Mouse (Mus musculus) intestine, embryonic 16.5 days (tissue): ENCODE results near the gene Atl3. TPM values are rescaled to one million over a fixed set of nuclear protein-coding genes. Genes with fewer than 3 reads are reported as not detected.

ENCODE experiments used
- ATAC-seq: fragments of 200-750 bp; cut with Nextera tagmentation; 2 replicates; pipeline ENCODE4 v1.8.0; 2017; ENCODE audit warnings: moderate TSS enrichment, moderate library complexity
- H3K27ac ChIP-seq: fragments of 300-500 bp; sonication (generic); 2 replicates; pipeline ENCODE4 v1.5.1; 2014; ENCODE audit warnings: mild to moderate bottlenecking, low read length
- H3K27me3 ChIP-seq: fragments of 300-500 bp; sonication (generic); replicated peaks from 2 replicates; pipeline ENCODE4 v1.6.1; 2014; ENCODE audit warnings: low read length, control low read depth, mixed read lengths; ENCODE audit not compliant: control insufficient read depth, insufficient read depth
- H3K36me3 ChIP-seq: fragments of 300-500 bp; sonication (generic); 2 replicates; pipeline ENCODE4 v1.6.1; 2014; ENCODE audit warnings: low read length, control low read depth; ENCODE audit not compliant: control insufficient read depth, insufficient read depth
- H3K4me1 ChIP-seq: fragments of 300-500 bp; sonication (generic); 2 replicates; pipeline ENCODE4 v1.6.1; 2014; ENCODE audit warnings: low read length, control low read depth, mixed read lengths; ENCODE audit not compliant: control insufficient read depth, insufficient read depth
- H3K4me2 ChIP-seq: fragments of 300-500 bp; sonication (generic); 2 replicates; pipeline ENCODE4 v1.6.1; 2014; ENCODE audit warnings: low read depth, low read length, control low read depth
- H3K4me3 ChIP-seq: fragments of 300-500 bp; sonication (generic); 2 replicates; pipeline ENCODE4 v1.5.1; 2014; ENCODE audit warnings: mild to moderate bottlenecking, low read length
- H3K9ac ChIP-seq: fragments of 300-500 bp; sonication (generic); 2 replicates; pipeline ENCODE4 v1.6.1; 2014; ENCODE audit warnings: low read depth, low read length
- H3K9me3 ChIP-seq: fragments of 300-500 bp; sonication (generic); 2 replicates; pipeline ENCODE4 v1.6.1; 2016; ENCODE audit warnings: low read length, control low read depth; ENCODE audit not compliant: control insufficient read depth
- WGBS: fragments of 180-500 bp; shearing (Covaris S2); extraction: QIAGEN DNeasy Blood & Tissue Kit; methylation state at CpG from one replicate; pipeline ENCODE4 v1.1.7; 2014; 5-methylcytosine and 5-hydroxymethylcytosine counted together
- polyA plus RNA-seq: library from polyadenylated mRNA; unstranded; fragments of >200 nt; fragmentation: Nextera tagmentation; extraction: Ambion mirVana; gene quantifications from 2 replicates; pipeline ENCODE4 v1.2.1, GENCODE M21; 2015

The Atl3 gene
- polyA plus RNA-seq, 1 experiment from 2014 or later: 7.7 TPM

DNA sequence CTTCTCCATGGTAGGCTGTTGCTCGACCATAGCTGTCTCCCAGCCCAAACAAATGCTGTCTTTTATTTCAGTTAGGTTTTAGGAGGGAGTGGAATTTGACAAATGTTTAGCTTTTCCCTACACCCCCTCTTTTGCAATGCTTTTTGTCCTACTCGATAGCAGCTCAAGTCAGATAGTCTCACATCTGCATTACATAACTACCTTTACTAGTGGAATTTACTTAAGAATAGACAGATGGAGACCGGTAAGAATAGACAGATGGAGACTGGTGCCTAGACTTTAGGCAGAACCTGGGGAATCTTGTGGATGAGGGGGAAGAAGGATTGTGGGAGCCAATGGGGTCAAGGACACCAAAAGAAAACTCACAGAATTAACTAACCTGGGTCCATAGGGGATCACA is 89.8 kb downstream of the Atl3 start:
- no peaks in the 10 kb centered on the region for H3K4me1 ChIP-seq
- H3K36me3 ChIP-seq: no peaks in the 10 kb centered on the region; the same call in 1 of the 2 replicates
- no peak overlapping the region for H3K4me3 ChIP-seq
- H3K4me2 ChIP-seq: no peak overlapping the region
- no peaks in the 10 kb centered on the region for H3K27me3 ChIP-seq
- peaks cover 4% of the 10 kb centered on the region; the same call in 1 of the 2 replicates for H3K9me3 ChIP-seq
- no peak overlapping the region for H3K9ac ChIP-seq
- 77% methylated on average over 3 of the region's 3 CpGs for WGBS
- ATAC-seq: no peak
- H3K27ac ChIP-seq: no peak overlapping the region

GRCm38 (mm10) chr19:7585279-7585678 is 91.4 kb downstream of the Atl3 start:
- H3K4me1 ChIP-seq: no peaks in the 10 kb centered on the region
- no peaks in the 10 kb centered on the region; the same call in 1 of the 2 replicates for H3K36me3 ChIP-seq
- 88% methylated on average over 8 of the region's 8 CpGs for WGBS
- no peak overlapping the region for H3K27ac ChIP-seq
- no peak overlapping the region for H3K4me3 ChIP-seq
- no peak overlapping the region for H3K9ac ChIP-seq
- no peaks in the 10 kb centered on the region for H3K27me3 ChIP-seq
- no peak overlapping the region for H3K4me2 ChIP-seq
- ATAC-seq: no peak
- peaks cover 4% of the 10 kb centered on the region; the same call in 1 of the 2 replicates for H3K9me3 ChIP-seq

DNA sequence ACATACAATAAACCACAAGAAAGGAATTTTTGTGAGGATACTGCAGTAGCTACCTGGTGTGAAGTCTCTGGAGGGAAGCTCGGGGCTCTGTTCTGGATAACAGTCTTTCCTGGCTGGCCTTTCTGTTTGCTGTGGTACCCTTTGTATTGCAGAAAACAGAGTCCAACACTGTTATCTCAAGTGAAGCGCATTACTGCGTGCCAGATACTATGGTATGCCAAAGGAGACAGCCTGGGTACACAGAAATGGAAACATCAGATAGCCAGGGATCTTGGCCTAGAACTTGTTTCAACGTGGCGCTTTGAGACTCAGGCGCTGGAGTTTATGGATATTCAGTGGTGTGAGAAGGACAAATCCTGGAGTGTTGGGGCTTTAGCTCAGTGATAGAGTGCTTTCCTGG is 91.9 kb downstream of the Atl3 start:
- no peak overlapping the region for H3K27ac ChIP-seq
- H3K4me2 ChIP-seq: no peak overlapping the region
- no peak overlapping the region for H3K9ac ChIP-seq
- no peaks in the 10 kb centered on the region for H3K4me1 ChIP-seq
- peaks cover 4% of the 10 kb centered on the region; the same call in 1 of the 2 replicates for H3K9me3 ChIP-seq
- no peak for ATAC-seq
- no peaks in the 10 kb centered on the region; the same call in 1 of the 2 replicates for H3K36me3 ChIP-seq
- 90% methylated on average over 6 of the region's 6 CpGs for WGBS
- H3K27me3 ChIP-seq: no peaks in the 10 kb centered on the region
- H3K4me3 ChIP-seq: no peak overlapping the region

Other genes starting within 250 kb of the Atl3 start
- gene Rcor2, start 226.7 kb upstream of the Atl3 start, polyA plus RNA-seq: 6.5 and 9.0 TPM in 2 replicates
- 39.1 and 41.4 TPM in 2 replicates for gene Mark2, start 152.2 kb upstream of the Atl3 start, polyA plus RNA-seq
- gene Spindoc, start 111.0 kb upstream of the Atl3 start, polyA plus RNA-seq: 17.4 and 18.2 TPM in 2 replicates
- gene 2700081O15Rik, start 76.4 kb upstream of the Atl3 start, polyA plus RNA-seq: 3.1 and 3.2 TPM in 2 replicates
- 127 TPM in 2 replicates for gene Rtn3, start 10.8 kb upstream of the Atl3 start, polyA plus RNA-seq
- 5.5 and 7.2 TPM in 2 replicates for gene Pla2g16, start 63.4 kb downstream of the Atl3 start, polyA plus RNA-seq
- 1.8 and 2.0 TPM in 2 replicates for gene Lgals12, start 113.2 kb downstream of the Atl3 start, polyA plus RNA-seq
- not detected in 2 replicates for gene Hrasls5, start 118.5 kb downstream of the Atl3 start, polyA plus RNA-seq
- gene Slc22a19, start 217.3 kb downstream of the Atl3 start, polyA plus RNA-seq: not detected in 2 replicates